Mouse (Mus musculus) adrenal gland, postnatal 10 days (tissue): ENCODE measurements at regions not wholly inside any gene's neighbourhood (a gene's known extent, or its start where the extent isn't known, plus 50 kb on each side); places are given as distances from the start of the nearest gene placed in this dataset.

Experiments
- DNase-seq: peaks from one replicate; pipeline ENCODE4 v3.0.0; 2021; ENCODE audit warnings: mixed read lengths

- no peak for DNase-seq
These were observed 582.4 kb downstream of the 1190002N15Rik start for GRCm38 (mm10) chr9:93955235-93956040.

- DNase-seq: no peak
These were observed 589.2 kb downstream of the 1190002N15Rik start for GRCm38 (mm10) chr9:93948671-93949070.

- no peak for DNase-seq
These were observed 590.8 kb downstream of the 1190002N15Rik start for GRCm38 (mm10) chr9:93947053-93947452.

DNA sequence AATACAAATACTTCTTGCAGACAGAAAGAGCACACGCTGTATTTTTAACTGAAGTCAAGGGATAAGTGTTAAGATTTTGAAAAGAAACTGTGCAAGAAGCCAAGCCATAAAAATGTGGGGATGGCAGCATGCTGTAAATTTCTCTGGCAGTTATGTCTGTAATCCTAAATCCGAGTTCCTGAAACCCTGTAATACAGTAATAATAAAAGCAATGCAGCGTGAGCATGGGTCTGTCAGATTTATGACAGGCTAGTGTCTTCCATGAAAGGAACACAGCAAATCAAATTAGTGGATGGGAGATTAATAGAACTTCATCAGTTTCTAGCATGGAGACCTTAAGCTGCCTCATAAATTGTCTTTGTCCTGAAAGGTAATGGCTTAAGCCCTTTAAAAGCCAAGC lies 597.7 kb downstream of the 1190002N15Rik start:
- no peak for DNase-seq

- no peak for DNase-seq
These were observed 607.2 kb downstream of the 1190002N15Rik start for GRCm38 (mm10) chr9:93930684-93931083.

DNA sequence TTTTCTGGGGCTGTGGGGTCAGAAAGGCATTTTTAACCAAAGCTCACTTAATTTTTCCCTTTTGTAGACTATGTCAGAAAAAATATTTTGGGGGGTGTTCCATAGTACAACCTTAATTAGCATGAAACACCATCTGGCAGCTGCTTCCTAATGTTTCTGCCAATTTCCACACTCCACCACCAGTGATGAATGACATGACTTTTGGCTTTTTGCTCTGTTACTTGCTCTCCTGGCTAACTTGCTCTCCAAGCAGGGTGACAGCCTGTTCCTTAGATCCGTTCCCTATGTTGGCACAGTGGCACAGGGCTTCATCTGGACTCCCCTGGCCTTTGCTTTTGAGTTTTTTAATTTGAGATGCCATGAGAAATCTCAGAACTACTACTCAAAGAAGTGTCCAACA lies 648.6 kb downstream of the 1190002N15Rik start:
- no peak for DNase-seq

DNA sequence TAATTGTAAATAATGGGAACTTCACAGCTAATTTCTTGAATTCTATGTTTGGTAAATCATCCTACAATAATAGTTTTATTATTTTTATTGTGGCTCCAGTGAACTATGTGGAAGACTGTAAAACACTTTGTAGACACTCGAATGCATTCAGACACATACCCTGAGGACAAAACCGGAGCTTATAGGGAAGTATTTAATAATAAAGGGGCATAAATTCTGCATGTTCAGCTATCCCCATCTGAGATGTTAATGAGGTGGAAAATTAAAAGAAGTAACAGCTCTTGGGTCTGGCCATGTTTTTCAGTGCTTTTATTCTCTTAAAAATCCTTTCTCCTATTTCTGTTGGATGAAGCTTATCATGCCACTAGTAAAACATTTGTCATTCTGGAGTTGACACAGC lies 657.8 kb downstream of the 1190002N15Rik start:
- no peak for DNase-seq

DNA sequence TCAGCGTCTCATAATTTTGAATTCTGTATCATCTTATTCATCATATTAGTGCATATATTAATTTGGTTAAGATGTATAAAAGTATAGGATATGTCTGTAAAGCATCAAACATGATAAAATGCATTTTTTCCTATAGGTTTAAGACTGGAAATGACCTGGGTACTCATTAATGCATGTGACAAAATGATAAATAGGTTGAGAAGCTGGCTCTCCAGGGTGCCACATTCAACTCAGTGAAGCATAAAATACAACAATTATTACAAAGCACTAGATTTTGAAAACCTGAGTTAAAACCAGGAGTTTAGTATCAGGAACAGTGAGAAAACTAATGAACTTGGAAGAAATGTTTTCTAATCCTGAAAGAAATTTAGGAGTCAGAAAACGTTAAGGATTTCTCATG lies 658.3 kb downstream of the 1190002N15Rik start:
- DNase-seq: no peak

GRCm38 (mm10) chr9:93870778-93871177 lies 667.1 kb downstream of the 1190002N15Rik start:
- no peak for DNase-seq

DNA sequence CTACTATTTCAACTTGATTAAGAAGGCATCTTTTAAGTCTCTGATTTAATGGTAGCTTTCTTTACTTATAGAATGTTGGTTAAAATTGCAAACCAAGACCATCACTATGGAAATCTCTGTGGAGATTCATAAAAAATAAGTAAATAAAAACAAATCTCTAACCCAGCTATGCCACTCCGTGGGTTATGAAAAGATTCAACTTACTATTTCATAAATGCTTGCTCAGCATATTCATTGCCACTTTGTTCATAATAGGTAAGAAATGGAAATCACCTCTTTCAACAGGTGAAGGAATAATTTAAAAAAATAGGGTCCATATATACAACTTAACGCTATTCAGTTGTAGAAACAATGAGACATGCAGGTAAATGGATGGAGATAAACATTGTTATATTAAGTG lies 679.9 kb downstream of the 1190002N15Rik start:
- DNase-seq: no peak

GRCm38 (mm10) chr9:93846411-93846810 lies 691.5 kb downstream of the 1190002N15Rik start:
- no peak for DNase-seq

- DNase-seq: no peak
These were observed 694.0 kb downstream of the 1190002N15Rik start for GRCm38 (mm10) chr9:93843869-93844268.
